Mouse (Mus musculus) olfactory bulb, adult 2 months (tissue): Measurements from ENCODE around the gene Wscd2.

Experiments used
- CTCF ChIP-seq: fragments of 200-500 bp; IDR thresholded peaks from 2 replicates; pipeline ENCODE4 v1.5.1; 2012; ENCODE audit warnings: low read depth, mild to moderate bottlenecking, low read length, moderate library complexity; ENCODE audit not compliant: insufficient read depth
- POLR2A ChIP-seq: fragments of 200-500 bp; IDR thresholded peaks from 2 replicates; pipeline ENCODE4 v1.6.1; 2012; ENCODE audit warnings: mild to moderate bottlenecking, low read depth, low read length, moderate library complexity; ENCODE audit not compliant: insufficient read depth

- no peak for TF ChIP-seq CTCF
- TF ChIP-seq POLR2A = no peak
Observed at GRCm38 (mm10) chr5:113618716-113619115, 128.6 kb downstream of the Wscd2 start.
